Mouse (Mus musculus): ENCODE data around the gene Gm4881. TPM values are rescaled to one million over a fixed set of nuclear protein-coding genes. Genes with fewer than 3 reads are reported as not detected.

Gene Gm4881
- polyA plus RNA-seq, 1 experiment: not detected

DNA sequence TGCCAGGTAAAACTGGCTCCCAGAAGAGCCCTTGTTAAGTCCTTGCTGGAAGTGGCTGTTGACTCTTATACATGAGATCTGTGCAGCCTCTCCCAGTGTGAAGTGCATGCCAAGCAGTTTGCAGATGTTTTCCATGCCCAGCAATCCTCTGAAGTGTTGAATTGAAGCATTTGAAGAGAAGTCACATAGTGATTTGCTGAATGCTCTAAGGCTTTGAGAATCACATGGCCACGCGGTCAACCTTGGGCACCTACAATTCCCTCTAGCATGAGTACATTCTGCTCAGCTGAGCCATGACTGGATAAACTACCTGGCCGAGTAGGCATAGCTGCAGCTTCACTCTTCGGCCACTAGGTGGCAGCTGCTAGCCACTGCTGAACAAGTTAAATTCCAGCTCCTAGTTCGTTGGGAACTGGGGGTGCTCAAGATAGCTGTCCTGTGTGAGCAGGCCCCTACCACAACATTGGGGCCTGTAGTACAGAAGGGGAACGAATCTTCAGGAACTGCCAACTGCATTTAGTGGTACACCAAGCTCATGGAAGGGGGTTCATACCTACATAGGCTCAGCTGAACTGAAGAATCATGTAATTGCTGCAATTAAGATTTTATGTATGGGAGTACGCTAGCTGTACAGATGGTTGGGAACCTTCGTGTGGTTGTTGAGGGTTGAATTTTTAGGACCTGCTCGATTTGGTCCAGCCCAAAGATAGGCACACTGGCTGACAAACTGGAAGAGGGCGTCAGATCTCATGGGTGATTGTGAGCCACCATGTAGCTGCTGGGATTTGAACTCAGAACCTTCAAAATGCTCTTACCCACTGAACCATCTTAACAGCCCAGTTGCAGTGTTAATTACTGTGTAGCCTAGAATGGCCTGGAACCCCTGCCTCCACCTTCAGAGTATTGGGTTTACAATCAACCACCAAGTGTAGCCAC is 53.7 kb downstream of the Gm4881 start:
- no peak for TF ChIP-seq GATA1 (IDR thresholded peaks at IDR 0.05; ENCODE audit: low read length)

DNA sequence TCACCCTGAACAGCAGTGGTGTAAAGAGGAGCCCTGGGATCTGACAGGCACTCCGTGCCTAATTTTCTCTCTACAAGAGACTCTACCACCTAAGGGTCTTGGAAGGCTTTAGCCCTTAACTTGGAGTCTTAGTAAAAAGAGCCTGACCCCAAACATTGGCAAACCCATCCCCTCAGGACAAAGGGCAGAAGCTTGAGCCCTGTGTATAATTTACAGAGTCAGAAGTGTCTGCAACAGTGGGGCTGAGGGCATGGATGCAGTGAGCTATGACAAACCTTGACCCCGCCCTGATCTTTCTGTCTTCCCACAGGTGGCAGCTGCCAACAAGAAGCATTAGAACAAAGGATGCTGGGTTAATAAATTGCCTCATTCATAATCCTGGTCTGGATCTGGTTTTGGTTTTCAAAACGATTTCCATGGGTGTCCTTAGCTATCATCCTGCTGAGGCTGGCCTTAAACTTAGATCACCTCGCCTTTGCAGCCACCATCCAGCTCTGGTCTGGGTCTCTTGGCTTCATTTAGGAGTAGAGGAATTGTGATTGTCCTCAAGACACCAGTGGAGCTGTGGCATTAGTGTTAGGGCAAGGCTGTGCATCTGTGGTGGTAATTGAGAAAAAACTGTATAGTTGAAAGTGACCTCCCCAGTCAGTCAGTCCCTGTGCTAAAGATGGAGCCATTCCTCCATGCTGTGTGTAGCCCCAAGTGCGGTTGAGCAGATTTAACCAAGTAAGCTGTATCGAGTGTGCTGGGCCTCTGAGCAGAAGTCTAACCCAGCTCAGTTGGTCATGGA is 54.7 kb downstream of the Gm4881 start:
- no peak for TF ChIP-seq GATA1 (IDR thresholded peaks at IDR 0.05; ENCODE audit: low read length)

DNA sequence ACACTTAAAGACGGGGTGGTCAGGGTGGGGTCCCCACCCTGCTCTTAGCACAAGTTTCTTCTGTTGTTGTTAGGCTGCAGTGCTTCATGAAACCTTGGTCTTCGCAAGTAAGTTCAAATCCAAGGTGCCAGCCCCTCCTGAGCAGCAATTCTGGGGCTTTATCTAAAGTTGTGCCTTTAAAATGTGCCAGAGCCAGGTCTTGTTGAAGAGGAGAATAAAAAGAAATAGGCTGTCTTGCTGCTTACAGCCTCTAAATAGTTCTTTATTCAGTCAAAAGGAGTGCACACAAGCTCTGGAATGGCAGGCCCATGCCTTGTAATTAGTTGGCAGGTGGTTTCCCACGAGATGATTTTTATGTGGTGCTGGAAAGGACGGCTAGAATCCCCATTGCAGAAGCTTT is 57.2 kb downstream of the Gm4881 start:
- TF ChIP-seq GATA1 (IDR thresholded peaks at IDR 0.05; ENCODE audit: low read length): no peak

DNA sequence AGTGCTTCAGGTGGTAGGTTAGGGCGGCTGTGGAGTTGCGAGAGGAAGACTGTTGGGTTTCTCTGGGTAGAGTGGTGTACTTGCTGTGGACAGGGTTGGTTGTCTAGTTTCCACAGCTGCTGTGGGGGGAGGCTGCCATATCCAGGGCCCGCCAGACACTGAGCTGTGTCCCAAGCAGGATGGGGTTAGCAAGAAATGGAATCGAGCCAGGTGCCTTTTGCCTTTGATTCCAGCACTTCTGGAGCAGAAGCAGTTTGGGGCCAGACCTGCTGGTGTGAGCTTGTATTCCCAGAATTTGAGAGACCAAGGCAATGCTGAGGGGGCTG is 58.0 kb downstream of the Gm4881 start:
- no peak for TF ChIP-seq GATA1 (IDR thresholded peaks at IDR 0.05; ENCODE audit: low read length)

DNA sequence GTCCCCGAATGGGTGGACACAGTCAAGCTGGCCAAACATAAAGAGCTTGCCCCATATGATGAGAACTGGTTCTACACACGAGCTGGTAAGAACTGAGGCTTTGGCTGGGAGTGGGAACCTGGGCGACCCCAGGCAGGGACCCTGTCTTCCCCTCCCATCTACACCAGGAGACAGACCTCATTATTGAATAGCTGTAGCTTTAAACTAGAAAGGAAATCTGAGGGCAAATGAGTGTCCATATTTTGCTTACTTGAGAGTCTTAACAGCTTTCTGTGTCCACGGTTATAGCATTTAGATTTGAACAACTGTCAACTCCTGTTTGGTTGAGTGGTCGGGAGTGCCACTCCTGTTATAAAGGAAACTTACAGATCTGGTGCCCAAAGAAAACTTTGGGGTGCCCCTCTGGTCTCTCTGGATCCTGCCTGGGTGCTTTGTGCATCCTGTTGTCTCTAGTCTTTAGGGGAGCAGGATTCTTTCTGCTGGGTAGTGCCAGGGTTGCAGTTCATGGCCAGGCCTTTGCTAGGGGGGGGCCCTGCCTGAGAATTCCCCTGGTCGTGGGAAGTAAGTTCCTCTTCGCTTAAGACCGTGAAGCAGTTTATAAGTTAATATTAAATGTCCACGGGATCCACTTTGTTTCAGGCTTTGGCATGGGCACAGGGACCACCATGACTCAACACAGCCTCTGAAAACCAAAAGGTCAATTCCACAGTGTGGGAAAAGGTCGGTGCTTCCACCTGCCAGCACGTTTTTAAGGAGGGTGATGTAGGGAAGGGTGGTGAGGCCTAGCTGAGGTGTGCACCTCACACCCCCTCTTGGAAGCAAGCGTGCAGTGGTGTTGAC is 58.6 kb downstream of the Gm4881 start:
- no peak for TF ChIP-seq GATA1 (IDR thresholded peaks at IDR 0.05; ENCODE audit: low read length)

DNA sequence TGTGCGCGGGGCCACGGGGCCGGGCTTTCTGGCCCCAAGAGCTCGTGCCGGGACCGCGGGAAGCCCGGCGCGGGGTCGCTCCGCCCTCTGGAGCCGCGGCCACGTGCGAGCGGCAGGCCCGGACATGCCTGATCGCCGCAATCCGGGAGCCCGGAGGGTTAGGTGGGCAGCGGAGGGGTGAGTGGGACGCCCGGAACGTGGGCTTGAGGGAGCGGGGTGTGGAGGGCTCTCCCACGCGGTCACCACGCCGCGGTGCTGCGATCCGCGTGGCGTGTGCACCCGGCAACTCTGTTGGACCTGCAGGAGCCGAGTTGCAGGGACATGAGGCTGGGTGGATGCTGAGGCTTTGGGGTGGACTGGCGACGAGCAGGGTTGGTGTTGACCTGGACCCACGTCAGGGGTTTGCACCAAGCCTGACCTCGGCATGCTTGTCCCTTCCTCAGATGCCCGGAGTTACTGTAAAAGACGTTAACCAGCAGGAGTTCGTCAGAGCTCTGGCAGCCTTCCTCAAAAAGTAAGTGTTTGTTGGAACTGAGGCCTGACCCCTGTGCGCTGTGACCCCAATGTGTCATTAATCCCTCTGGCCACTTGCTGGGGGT is 59.5 kb downstream of the Gm4881 start:
- TF ChIP-seq GATA1 (IDR thresholded peaks at IDR 0.05; ENCODE audit: low read length): no peak

DNA sequence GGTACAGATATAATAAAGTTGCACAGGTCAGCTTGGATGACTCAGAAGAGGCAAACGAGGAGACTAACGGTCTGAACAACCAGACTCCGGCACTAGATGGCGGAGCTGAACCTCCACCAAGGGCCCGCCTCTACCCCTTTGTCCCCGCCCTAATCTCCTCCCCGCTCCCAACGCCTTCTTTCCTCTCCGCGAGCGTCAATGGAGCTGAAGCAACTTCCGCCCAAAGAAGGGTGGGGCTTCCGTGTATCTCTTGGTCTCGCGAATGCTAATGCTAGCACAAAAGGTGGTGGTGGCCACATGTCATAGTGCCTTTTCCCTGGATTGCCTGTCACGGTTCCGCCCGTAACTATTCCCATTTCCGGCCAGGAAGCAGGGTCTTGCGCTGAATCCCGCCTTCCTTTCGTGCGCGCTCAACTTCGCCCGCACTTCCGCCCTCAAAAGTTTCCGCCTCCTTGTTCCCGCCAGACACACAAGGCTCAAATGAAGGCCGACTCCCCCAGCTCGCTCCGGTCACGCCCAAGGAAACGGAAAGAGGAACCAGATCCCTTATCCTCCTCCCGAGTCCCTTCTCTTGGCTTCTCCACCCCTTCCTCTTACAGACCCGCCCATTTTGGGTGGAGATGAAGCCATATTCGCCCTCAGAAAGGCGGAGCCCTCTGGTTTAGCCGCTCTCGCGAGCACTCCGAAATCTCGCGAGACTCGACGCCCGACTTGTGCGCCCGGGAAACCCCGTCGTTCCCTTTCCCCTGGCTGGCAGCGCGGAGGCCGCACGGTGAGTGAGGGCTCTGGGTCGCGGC is 60.2 kb downstream of the Gm4881 start, which contains the start of gene Rps19:
TSS of gene Rps19 (plus strand) at position 476 of the 797 bp plus-strand sequence.
- TF ChIP-seq GATA1 (IDR thresholded peaks at IDR 0.05; ENCODE audit: low read length): no peak

DNA sequence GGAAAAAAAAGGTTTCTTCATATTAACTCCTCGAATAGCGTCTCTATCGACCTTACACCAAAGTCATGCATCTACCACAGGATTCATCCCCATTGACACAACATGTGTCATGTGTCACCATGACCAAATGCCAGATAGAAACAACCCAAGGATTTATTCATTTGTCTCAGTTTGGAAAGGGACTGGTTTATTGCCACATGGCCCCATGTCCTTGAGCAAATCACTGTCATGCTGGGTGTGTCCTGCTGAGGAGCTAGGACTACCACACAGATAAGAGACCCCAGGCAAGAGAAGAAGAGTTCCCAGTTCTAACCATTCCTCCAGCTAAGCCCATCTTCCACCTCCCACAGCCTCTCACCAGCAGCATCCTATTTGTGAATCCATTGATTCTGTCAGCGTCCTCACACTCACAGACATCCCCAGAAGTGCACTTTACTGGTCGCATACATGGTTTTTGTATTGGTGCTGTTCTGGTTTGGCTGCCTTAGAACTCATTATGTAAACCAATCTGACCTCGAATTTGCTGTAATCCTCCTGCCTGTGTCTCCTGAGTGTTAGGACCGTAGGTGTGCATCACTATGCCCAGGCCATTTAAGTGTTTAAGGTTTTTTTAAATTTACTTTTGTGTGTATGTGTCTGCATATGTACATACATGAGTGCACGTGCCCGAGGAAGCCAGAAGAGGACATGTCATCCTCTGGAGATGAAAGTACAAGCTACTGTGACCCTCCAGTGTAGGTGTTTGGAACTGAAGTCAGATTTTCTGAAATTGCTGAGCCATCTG is 61.7 kb downstream of the Gm4881 start:
- no peak for TF ChIP-seq GATA1 (IDR thresholded peaks at IDR 0.05; ENCODE audit: low read length)

DNA sequence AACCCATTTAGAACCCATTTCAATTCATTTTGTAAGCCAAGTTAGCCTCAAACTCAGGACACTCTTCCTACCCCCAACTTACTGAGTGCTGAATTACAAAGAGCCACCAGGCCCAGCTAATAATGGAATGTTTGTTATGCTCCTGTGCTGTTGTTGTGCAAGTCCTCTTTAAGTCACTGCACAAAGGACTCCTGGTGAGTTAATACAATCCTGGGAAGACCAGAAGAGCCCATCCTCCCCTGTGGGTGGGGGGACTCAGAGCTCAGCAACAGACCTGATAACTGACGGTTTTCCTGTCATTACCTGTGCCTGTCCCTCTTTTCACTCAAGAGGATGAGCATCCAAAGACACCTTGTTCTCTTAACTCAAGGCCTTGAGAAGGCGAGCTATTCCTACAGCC is 64.7 kb downstream of the Gm4881 start:
- no peak for TF ChIP-seq GATA1 (IDR thresholded peaks at IDR 0.05; ENCODE audit: low read length)

DNA sequence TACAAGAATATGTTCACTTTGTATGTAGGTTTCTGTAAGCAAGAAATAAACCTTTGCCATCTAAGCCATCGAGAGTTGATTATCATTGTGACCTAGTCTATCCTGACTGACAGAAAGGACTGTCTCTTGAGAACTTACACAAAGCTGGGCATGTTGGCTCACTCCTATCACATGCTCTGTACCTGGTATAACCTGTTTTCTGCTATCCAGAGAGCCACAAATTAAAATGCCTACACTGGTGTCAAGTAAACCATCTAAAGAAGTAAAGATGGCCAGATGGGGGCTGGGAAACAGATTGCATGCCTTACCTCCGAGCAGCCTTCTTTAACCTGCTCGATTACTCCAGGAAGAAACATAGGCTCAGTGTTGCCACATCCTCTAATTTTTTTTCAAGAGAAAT is 66.7 kb downstream of the Gm4881 start:
- TF ChIP-seq GATA1 (IDR thresholded peaks at IDR 0.05; ENCODE audit: low read length): no peak

Other genes with a start within 250 kb of the Gm4881 start
- gene BC049730, start 235.3 kb downstream of the Gm4881 start, polyA plus RNA-seq (2012): not detected in 2 replicates
- gene Gm4763, start 217.6 kb downstream of the Gm4881 start, polyA plus RNA-seq (2012): not detected in 2 replicates
- 0.04 and 0.10 TPM in 2 replicates for gene Cd177, start 184.2 kb downstream of the Gm4881 start, polyA plus RNA-seq (2012)
- gene Ceacam10, start 167.3 kb downstream of the Gm4881 start, polyA plus RNA-seq (2012): not detected in 2 replicates
- 0.15 and 0.21 TPM in 2 replicates for gene Gm9844, start 82.3 kb downstream of the Gm4881 start, polyA plus RNA-seq (2012)
- gene Lypd4, start 74.6 kb downstream of the Gm4881 start, polyA plus RNA-seq (2012): not detected in 2 replicates
- gene Dmrtc2, start 74.4 kb downstream of the Gm4881 start, polyA plus RNA-seq (2012): not detected in 2 replicates
- 4,389 and 5,872 TPM in 2 replicates for gene Rps19, start 60.1 kb downstream of the Gm4881 start, polyA plus RNA-seq (2012)
- 0.04 and 0.05 TPM in 2 replicates for gene Cd79a, start 47.1 kb downstream of the Gm4881 start, polyA plus RNA-seq (2012)
- gene Arhgef1, start 41.6 kb downstream of the Gm4881 start, polyA plus RNA-seq (2012): 464 and 499 TPM in 2 replicates
- 164 and 218 TPM in 2 replicates for gene Rabac1, start 28.3 kb upstream of the Gm4881 start, polyA plus RNA-seq (2012)
- gene Atp1a3, start 61.5 kb upstream of the Gm4881 start, polyA plus RNA-seq (2012): 0.05 and 0.12 TPM in 2 replicates
- 137 and 175 TPM in 2 replicates for gene Grik5, start 127.9 kb upstream of the Gm4881 start, polyA plus RNA-seq (2012)
- 70.8 and 77.5 TPM in 2 replicates for gene Zfp574, start 128.1 kb upstream of the Gm4881 start, polyA plus RNA-seq (2012)
- gene Pou2f2, start 235.2 kb upstream of the Gm4881 start, polyA plus RNA-seq (2012): 0.38 and 0.41 TPM in 2 replicates